Mouse (Mus musculus): ENCODE results near the gene Cbs.

DNA sequence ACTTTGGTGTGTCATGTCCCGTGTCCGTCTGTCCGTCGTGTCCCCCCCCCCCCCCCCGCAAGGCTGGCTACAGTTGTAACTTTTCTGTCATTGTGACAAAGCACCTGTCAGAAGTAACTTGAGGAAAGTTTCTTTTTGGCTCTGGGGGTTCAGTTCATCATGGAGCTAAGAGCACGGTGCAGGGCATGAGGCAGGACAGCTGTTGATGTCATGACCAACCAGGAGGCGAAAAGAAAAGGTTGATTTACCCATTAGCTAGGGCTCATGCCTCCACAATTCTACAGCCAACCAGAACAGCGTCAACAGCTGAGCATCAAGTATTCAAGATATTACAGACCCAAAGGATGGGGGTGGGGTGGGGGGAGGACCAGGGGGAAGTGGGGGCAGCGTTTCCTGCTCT is 31.3 kb upstream of the Cbs start:
- TF ChIP-seq CHD2 (IDR thresholded peaks at IDR 0.05; ENCODE audit: low read length) (no peak), HCFC1 (IDR thresholded peaks at IDR 0.05; ENCODE audit: low read depth, low read length) (no peak), SIN3A (IDR thresholded peaks at IDR 0.05; ENCODE audit: low read length) (no peak)

Measured in CH12.LX (cell line).